Mouse (Mus musculus) gastrocnemius, adult 2 months (tissue): ENCODE results near the gene Ghdc. TPM values are rescaled to one million over a fixed set of nuclear protein-coding genes. Genes with fewer than 3 reads are reported as not detected.

Experiments used
- DNase-seq: peaks from one replicate; pipeline ENCODE4 v3.0.0; 2022
- H3K27ac ChIP-seq: fragments of 200-600 bp; 2 replicates; pipeline ENCODE4 v1.8.1; 2022; ENCODE audit warnings: mild to moderate bottlenecking
- H3K4me3 ChIP-seq: fragments of 200-600 bp; 2 replicates; pipeline ENCODE4 v1.8.1; 2022; ENCODE audit warnings: mild to moderate bottlenecking, moderate library complexity
- CTCF ChIP-seq: fragments of 200-600 bp; IDR thresholded peaks from 2 replicates; pipeline ENCODE4 v1.8.1; 2022; ENCODE audit warnings: antibody characterized with exemption, mild to moderate bottlenecking, moderate library complexity
- intact Hi-C: fragments of 180-260 bp; cut with DNase I; formaldehyde crosslinking; loops from one replicate; pipeline ENCODE4 v1.15.1; 2025
- total RNA-seq, 2 experiments: library from RNA; stranded (reverse); gene quantifications; 2 replicates each; pipeline ENCODE4 v1.2.3; 2021

Ghdc gene
- total RNA-seq, 2 experiments from 2014 or later: 4.3 to 6.9 TPM

- no peak overlapping the region for H3K27ac ChIP-seq
- intact Hi-C loops: no loop called here
- DNase-seq: no peak
Measured at GRCm38 (mm10) chr11:100754021-100754692, 16.6 kb downstream of the Ghdc start.

GRCm38 (mm10) chr11:100752294-100752693 lies 18.5 kb downstream of the Ghdc start:
- H3K4me3 ChIP-seq: no peak overlapping the region
- DNase-seq: no peak
- intact Hi-C loops: no loop called here
- TF ChIP-seq CTCF: no peak
- H3K27ac ChIP-seq: no peak overlapping the region

More at GRCm38 (mm10) chr11:100754021-100754692, 16.6 kb downstream of the Ghdc start:
- TF ChIP-seq CTCF: no peak
- no peak overlapping the region for H3K4me3 ChIP-seq

GRCm38 (mm10) chr11:100750127-100750526 lies 20.6 kb downstream of the Ghdc start:
- no peak overlapping the region for H3K27ac ChIP-seq
- intact Hi-C loops: no loop called here
- DNase-seq: no peak
- H3K4me3 ChIP-seq: no peak overlapping the region
- TF ChIP-seq CTCF: no peak

- intact Hi-C loops: no loop called here
- no peak for DNase-seq
- no peak for TF ChIP-seq CTCF
Measured at GRCm38 (mm10) chr11:100749469-100749868, 21.3 kb downstream of the Ghdc start.

GRCm38 (mm10) chr11:100748620-100749019 lies 22.1 kb downstream of the Ghdc start:
- no peak for TF ChIP-seq CTCF
- DNase-seq: no peak
- intact Hi-C loops: no loop called here
- no peak overlapping the region for H3K4me3 ChIP-seq
- no peak overlapping the region for H3K27ac ChIP-seq

More at GRCm38 (mm10) chr11:100749469-100749868, 21.3 kb downstream of the Ghdc start:
- Histone ChIP-seq H3K27ac (no peak overlapping the region), H3K4me3 (no peak overlapping the region)

GRCm38 (mm10) chr11:100747114-100747513 lies 23.6 kb downstream of the Ghdc start:
- Histone ChIP-seq H3K27ac (no peak overlapping the region), H3K4me3 (no peak overlapping the region)
- DNase-seq: no peak
- intact Hi-C loops: no loop called here
- TF ChIP-seq CTCF: no peak

GRCm38 (mm10) chr11:100746546-100746945 lies 24.2 kb downstream of the Ghdc start:
- Histone ChIP-seq H3K27ac (no peak overlapping the region), H3K4me3 (no peak overlapping the region)
- intact Hi-C loops: no loop called here
- TF ChIP-seq CTCF: no peak
- DNase-seq: no peak

GRCm38 (mm10) chr11:100745085-100745484 lies 25.7 kb downstream of the Ghdc start:
- DNase-seq: peak; percentile 55
- TF ChIP-seq CTCF: peak; percentile 67
- Histone ChIP-seq H3K4me3 (no peak overlapping the region), H3K27ac (no peak overlapping the region)
- intact Hi-C loops: loop anchor here (2.0 kb wide), 1 partner anchor 16 kb away; no protein-coding TSS in a partner anchor

- intact Hi-C loops: no loop called here
Measured at GRCm38 (mm10) chr11:100741348-100741747, 29.4 kb downstream of the Ghdc start.

GRCm38 (mm10) chr11:100738749-100739148 lies 32.0 kb downstream of the Ghdc start:
- Histone ChIP-seq H3K27ac (peak overlapping the region; percentile 89), H3K4me3 (peak overlapping the region; percentile 92)
- DNase-seq: no peak
- intact Hi-C loops: no loop called here
- TF ChIP-seq CTCF: no peak

More at GRCm38 (mm10) chr11:100741348-100741747, 29.4 kb downstream of the Ghdc start:
- peak; percentile 85 for DNase-seq
- no peak for TF ChIP-seq CTCF
- Histone ChIP-seq H3K4me3 (no peak overlapping the region), H3K27ac (0 out of 2 replicates have a peak overlapping the region, but pooled peaks have one; percentile 8)

- TF ChIP-seq CTCF: no peak
- Histone ChIP-seq H3K27ac (peak within 1 kb of the TSS; percentile 95), H3K4me3 (peak within 1 kb of the TSS; percentile 92)
- peak; percentile 99 for DNase-seq
- intact Hi-C loops: no loop called here
Measured at GRCm38 (mm10) chr11:100738066-100738604, 32.6 kb downstream of the Ghdc start, which contains the start of gene Rab5c. TSS of gene Rab5c (minus strand) at chr11:100738215.

- Histone ChIP-seq H3K4me3 (peak overlapping the region; percentile 92), H3K27ac (peak overlapping the region; percentile 95)
- no peak for DNase-seq
- TF ChIP-seq CTCF: no peak
- intact Hi-C loops: no loop called here
Measured at GRCm38 (mm10) chr11:100737105-100737733, 33.5 kb downstream of the Ghdc start.

- Histone ChIP-seq H3K27ac (peak overlapping the region; percentile 95), H3K4me3 (peak overlapping the region; percentile 92)
- no peak for TF ChIP-seq CTCF
- intact Hi-C loops: no loop called here
- DNase-seq: no peak
Measured at GRCm38 (mm10) chr11:100736746-100737080, 34.0 kb downstream of the Ghdc start.
